Mouse (Mus musculus) embryonic fibroblast, embryonic 13.5 days (primary cell): ENCODE measurements at regions not wholly inside any gene's neighbourhood (a gene's known extent, or its start where the extent isn't known, plus 50 kb on each side); places are given as distances from the start of the nearest gene placed in this dataset.

Source experiments
- H3K27ac ChIP-seq: 2 replicates; pipeline ENCODE4 v1.5.1; 2012; ENCODE audit warnings: low read length, control low read depth, inconsistent platforms; ENCODE audit not compliant: insufficient read depth
- H3K4me1 ChIP-seq: 2 replicates; pipeline ENCODE4 v1.6.1; 2011; ENCODE audit warnings: low read length; ENCODE audit not compliant: control insufficient read depth, insufficient read depth
- H3K4me3 ChIP-seq: 2 replicates; pipeline ENCODE4 v1.5.1; 2011; ENCODE audit warnings: mild to moderate bottlenecking, control low read depth, low read length; ENCODE audit not compliant: insufficient read depth
- CTCF ChIP-seq: IDR thresholded peaks from 2 replicates; pipeline ENCODE4 v1.5.1; 2011; ENCODE audit warnings: mild to moderate bottlenecking, control low read depth, low read length, moderate library complexity, borderline replicate concordance; ENCODE audit not compliant: insufficient read depth
- POLR2A ChIP-seq: IDR thresholded peaks from 2 replicates; pipeline ENCODE4 v1.6.1; 2011; ENCODE audit warnings: low read depth, mild to moderate bottlenecking, control low read depth, low read length, moderate library complexity

GRCm38 (mm10) chr11:117036977-117037376 is 78.0 kb upstream of the Sec14l1 start:
- no peak overlapping the region for H3K27ac ChIP-seq
- TF ChIP-seq POLR2A: no peak
- no peak for TF ChIP-seq CTCF
- no peak overlapping the region for H3K4me3 ChIP-seq
- H3K4me1 ChIP-seq: no peaks in the 10 kb centered on the region

DNA sequence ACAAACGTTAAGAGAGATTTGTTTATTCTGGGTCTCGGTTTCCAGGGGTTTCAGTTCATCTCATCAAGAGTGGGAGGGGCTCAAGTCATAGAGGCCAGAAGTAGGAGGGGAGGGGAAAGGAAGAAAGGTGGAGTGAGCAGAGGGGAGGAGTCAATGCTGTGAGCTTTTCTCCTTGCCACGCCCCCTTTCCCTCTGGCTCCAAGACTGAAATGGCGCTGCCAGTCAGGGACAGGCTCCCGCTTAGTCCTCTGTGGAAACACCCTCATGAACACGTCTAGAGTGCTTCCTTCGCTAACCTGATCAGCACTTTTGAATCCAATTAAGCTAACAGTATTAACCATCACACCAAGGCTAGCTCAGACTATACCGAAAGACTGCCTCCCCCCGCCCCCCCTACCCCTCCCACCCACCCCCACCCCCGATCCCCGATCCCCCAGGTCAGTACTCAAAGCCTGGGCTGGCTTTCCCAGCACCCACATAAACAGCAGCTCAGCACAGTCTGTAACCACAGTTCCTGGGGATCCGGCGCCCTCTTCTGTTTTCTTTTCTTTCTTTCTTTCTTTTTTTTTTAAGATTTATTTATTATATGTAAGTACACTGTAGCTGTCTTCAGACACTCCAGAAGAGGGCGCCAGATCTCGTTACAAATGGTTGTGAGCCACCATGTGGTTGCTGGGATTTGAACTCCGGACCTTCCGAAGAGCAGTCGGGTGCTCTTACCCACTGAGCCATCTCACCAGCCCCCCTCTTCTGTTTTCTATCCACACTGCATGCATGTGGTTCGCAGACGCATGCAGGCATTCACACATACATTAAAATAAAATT is 76.5 kb upstream of the Sec14l1 start:
- TF ChIP-seq CTCF (no peak), POLR2A (no peak)
- no peak overlapping the region for H3K4me3 ChIP-seq
- no peak overlapping the region for H3K27ac ChIP-seq
- no peaks in the 10 kb centered on the region for H3K4me1 ChIP-seq

DNA sequence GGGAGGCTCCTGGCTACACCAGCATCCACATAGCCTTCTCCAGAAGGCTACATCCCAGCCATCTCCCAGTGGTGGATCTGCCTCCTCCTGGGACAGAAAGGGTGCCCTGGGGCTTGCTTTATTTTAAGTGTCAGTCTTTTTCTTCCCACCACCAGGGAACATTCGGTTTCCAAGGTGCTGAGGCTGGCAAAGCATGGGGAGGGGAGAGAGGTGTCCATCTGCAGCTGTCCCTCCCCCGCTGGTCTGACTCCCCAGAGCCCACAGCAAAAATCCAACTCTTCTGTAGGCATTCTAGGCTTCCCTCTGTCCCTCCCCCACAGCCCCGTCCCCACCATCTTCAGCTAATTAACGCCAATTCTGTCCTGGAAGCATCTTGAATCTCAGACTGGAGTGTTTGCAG is 74.1 kb upstream of the Sec14l1 start:
- Histone ChIP-seq H3K27ac (no peak overlapping the region), H3K4me1 (no peaks in the 10 kb centered on the region), H3K4me3 (no peak overlapping the region)
- TF ChIP-seq CTCF: no peak
- no peak for TF ChIP-seq POLR2A

GRCm38 (mm10) chr11:117042336-117042735 is 72.6 kb upstream of the Sec14l1 start:
- no peaks in the 10 kb centered on the region for H3K4me1 ChIP-seq
- no peak overlapping the region for H3K4me3 ChIP-seq
- no peak overlapping the region for H3K27ac ChIP-seq
- no peak for TF ChIP-seq CTCF
- no peak for TF ChIP-seq POLR2A

GRCm38 (mm10) chr11:117043524-117043923 is 71.4 kb upstream of the Sec14l1 start:
- H3K4me3 ChIP-seq: no peak overlapping the region
- no peaks in the 10 kb centered on the region for H3K4me1 ChIP-seq
- H3K27ac ChIP-seq: no peak overlapping the region
- TF ChIP-seq CTCF: peak; percentile 71
- no peak for TF ChIP-seq POLR2A

DNA sequence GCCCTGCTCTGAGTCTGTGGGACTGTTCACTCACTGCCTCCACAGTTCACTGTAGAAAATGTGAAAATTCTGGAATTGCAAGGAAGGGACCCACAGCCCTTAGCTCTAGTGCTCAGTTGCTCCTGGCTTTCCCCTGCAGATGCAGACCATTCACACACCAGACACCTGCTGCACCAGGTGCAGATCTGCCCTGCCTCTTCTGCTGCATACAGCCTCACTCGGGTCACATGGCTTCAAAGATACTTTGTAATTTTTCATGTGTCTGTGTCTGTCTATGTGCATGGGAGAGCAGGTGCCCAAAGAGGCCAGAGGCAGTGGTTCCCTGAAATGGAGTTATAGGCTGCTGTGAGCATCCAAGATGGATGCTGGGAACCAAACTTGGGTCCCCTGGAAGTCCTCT is 70.2 kb upstream of the Sec14l1 start:
- TF ChIP-seq CTCF (no peak), POLR2A (no peak)
- Histone ChIP-seq H3K27ac (no peak overlapping the region), H3K4me1 (no peaks in the 10 kb centered on the region), H3K4me3 (no peak overlapping the region)

- Histone ChIP-seq H3K4me3 (no peak overlapping the region), H3K27ac (no peak overlapping the region), H3K4me1 (no peaks in the 10 kb centered on the region)
- TF ChIP-seq POLR2A: no peak
- TF ChIP-seq CTCF: no peak
These were observed 68.3 kb upstream of the Sec14l1 start for GRCm38 (mm10) chr11:117046636-117047035.

DNA sequence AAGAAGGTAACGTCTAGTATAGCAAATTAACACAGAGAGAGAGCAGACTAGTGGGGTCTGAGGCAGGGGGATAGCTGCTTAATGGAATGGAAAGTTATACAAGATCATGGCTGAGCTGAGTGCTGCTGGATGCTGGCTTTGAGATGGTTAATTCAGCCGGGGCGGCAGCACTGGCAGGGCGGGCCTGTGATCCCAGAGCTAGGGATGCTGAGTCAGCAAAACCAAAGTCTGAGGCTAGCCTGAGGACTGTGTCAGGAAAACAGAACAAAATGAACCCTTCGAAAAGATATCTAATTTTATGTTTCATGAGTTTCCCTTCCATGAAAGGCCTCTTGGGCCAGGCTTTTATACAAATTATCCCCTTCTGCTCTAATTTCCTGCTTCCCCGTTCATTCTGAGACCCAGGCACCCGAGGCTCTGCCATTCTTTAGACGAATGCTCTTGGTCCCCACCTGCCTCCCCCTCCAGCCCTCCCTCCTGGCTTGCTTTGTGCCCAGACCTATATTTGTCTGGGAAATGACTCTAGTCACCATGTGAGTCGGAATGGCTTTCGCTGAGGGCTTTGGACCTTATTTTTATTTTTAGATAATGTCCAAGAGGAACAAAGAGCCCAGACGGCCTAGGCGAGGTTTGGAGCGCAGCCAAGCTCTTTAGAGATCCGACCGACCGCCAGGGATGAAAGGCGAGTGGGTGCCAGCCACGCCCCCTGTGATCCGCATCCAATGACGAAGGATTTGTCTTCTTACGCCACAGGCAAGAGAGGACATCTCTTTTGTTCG is 67.6 kb upstream of the Sec14l1 start:
- Histone ChIP-seq H3K27ac (no peak overlapping the region), H3K4me3 (no peak overlapping the region), H3K4me1 (no peaks in the 10 kb centered on the region)
- no peak for TF ChIP-seq CTCF
- no peak for TF ChIP-seq POLR2A

DNA sequence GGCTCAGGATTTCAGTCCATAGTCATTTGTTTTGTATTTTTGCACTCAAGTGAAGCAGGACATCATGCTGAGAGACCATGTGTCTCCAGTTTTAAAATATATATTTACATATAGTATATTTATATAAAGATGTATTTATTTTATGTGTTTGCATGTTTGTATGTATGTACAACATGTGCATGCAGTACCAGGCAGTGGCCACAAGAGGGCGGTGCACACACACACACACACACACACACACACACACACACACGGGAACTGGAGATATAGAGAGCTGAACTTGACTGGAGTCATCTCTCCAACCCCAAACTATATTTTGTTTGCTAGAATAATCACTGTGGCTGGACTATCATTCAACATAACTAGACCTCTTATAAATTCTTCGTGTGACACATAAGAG is 66.1 kb upstream of the Sec14l1 start:
- no peaks in the 10 kb centered on the region for H3K4me1 ChIP-seq
- H3K4me3 ChIP-seq: no peak overlapping the region
- TF ChIP-seq CTCF (peak; percentile 63; the same call in 1 of the 2 replicates), POLR2A (no peak)
- H3K27ac ChIP-seq: no peak overlapping the region

DNA sequence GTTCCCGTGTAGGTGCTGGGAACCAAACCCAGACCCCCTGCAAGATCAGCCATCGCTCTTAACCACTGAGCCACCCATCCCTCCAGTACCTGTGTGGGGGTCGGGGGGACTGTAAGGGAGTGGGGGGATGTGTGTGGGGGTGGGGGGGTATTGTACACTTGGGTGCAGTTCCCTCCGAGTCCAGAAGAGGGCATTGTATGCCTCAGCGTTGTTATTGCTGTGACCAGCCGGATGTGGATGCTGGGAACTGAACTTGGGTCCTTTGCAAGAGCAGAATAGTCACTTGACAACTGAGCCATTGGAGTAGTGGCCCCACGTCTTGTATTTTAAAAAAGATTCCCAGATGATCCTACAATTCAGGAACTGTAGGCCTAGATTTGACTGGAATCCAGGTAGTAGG is 64.2 kb upstream of the Sec14l1 start:
- Histone ChIP-seq H3K27ac (no peak overlapping the region), H3K4me3 (no peak overlapping the region), H3K4me1 (no peaks in the 10 kb centered on the region)
- TF ChIP-seq POLR2A (no peak), CTCF (no peak)
